Comparison of ENCODE assay signal across 9 mouse cellular contexts in genomic region chr6:136874599-136874998, GRCm38 (mm10). TPM values are rescaled to one million over a fixed set of nuclear protein-coding genes. Genes with fewer than 3 reads are reported as not detected.
DNase-seq lines count a peak whose midpoint lies in the region; ATAC-seq lines count a peak whose summit lies in the region.
"Had no signal": no experiment of that assay in that cellular context is flagged by ENCODE, and none has a peak within 500 bp of the region (broad histone marks: within the 10 kb centered on the region; RNA-seq: fewer than 3 reads in every experiment).

No protein-coding gene starts in this region.

- intact Hi-C loops in heart, postnatal 10 days (cut with DNase I): no loop called here

- H3K4me3 ChIP-seq in kidney, embryonic 14.5 days (ENCODE audit: low read length): peak overlapping the region; percentile 9; the same call in 1 of the 2 replicates
- H3K4me3 ChIP-seq in embryonic facial prominence, embryonic 13.5 days: peak overlapping the region; percentile 32
- no peak overlapping the region for H3K4me3 ChIP-seq in midbrain, embryonic 15.5 days
- H3K4me3 ChIP-seq: megakaryocyte, embryonic 14.5 days had no signal

- WGBS in kidney, embryonic 14.5 days: 57% methylated on average over 8 of the region's 8 CpGs
- WGBS in embryonic facial prominence, embryonic 13.5 days: 18% methylated on average over 8 of the region's 8 CpGs
- 42% methylated on average over 8 of the region's 8 CpGs for WGBS in midbrain, embryonic 15.5 days

- H3K9me3 ChIP-seq in kidney, embryonic 14.5 days (ENCODE audit: control insufficient read depth, low read length): no peaks in the 10 kb centered on the region
- H3K9me3 ChIP-seq in embryonic facial prominence, embryonic 13.5 days: no peaks in the 10 kb centered on the region
- no peaks in the 10 kb centered on the region for H3K9me3 ChIP-seq in midbrain, embryonic 15.5 days
- H3K9me3 ChIP-seq: megakaryocyte, embryonic 14.5 days had no signal

- no peak for ATAC-seq in kidney, embryonic 14.5 days (ENCODE audit: low FRiP score, low TSS enrichment)
- ATAC-seq in embryonic facial prominence, embryonic 13.5 days (ENCODE audit: insufficient number of reproducible peaks, insufficient read depth, low FRiP score, low TSS enrichment, low read depth): no peak
- no peak for ATAC-seq in midbrain, embryonic 15.5 days (replicated peaks)
- ATAC-seq in activated CD4-positive, CD25-positive, alpha-beta regulatory T cell, adult 4 months: no peak

- peak overlapping the region; percentile 35; the same call in 1 of the 2 replicates for H3K9ac ChIP-seq in kidney, embryonic 14.5 days (ENCODE audit: low read depth, low read length)
- H3K9ac ChIP-seq in embryonic facial prominence, embryonic 13.5 days: peak overlapping the region; percentile 41; the same call in 1 of the 2 replicates
- no peak overlapping the region for H3K9ac ChIP-seq in midbrain, embryonic 15.5 days

- no peak for DNase-seq in kidney, adult 11 months
- peak; percentile 50 to 53 for DNase-seq in heart, postnatal 10 days
- peak; percentile 31 for DNase-seq in lung, postnatal 36 days
- no peak for DNase-seq in thymus, postnatal 14 days

- H3K27ac ChIP-seq in kidney, embryonic 14.5 days (ENCODE audit: low read depth, low read length): no peak overlapping the region
- H3K27ac ChIP-seq in embryonic facial prominence, embryonic 13.5 days: peak overlapping the region; percentile 72; the same call in 1 of the 2 replicates
- H3K27ac ChIP-seq in midbrain, embryonic 15.5 days: no peak overlapping the region

- no peaks in the 10 kb centered on the region; the same call in 1 of the 2 replicates for H3K4me1 ChIP-seq in kidney, embryonic 14.5 days (ENCODE audit: control insufficient read depth, insufficient read depth, low read length)
- H3K4me1 ChIP-seq in embryonic facial prominence, embryonic 13.5 days: peaks cover 27% of the 10 kb centered on the region
- H3K4me1 ChIP-seq in midbrain, embryonic 15.5 days: no peaks in the 10 kb centered on the region; the same call in 1 of the 2 replicates

- no peaks in the 10 kb centered on the region for H3K36me3 ChIP-seq in kidney, embryonic 14.5 days (ENCODE audit: control insufficient read depth, insufficient read depth, low read length)
- 0 out of 2 replicates have a peak, but pooled peaks cover 3% of the 10 kb centered on the region for H3K36me3 ChIP-seq in embryonic facial prominence, embryonic 13.5 days
- H3K36me3 ChIP-seq in midbrain, embryonic 15.5 days (replicated peaks): no peaks in the 10 kb centered on the region

- H3K27me3 ChIP-seq in kidney, embryonic 14.5 days (ENCODE audit: control insufficient read depth, insufficient read depth, low read length): no peaks in the 10 kb centered on the region
- H3K27me3 ChIP-seq in embryonic facial prominence, embryonic 13.5 days: no peaks in the 10 kb centered on the region
- no peaks in the 10 kb centered on the region for H3K27me3 ChIP-seq in midbrain, embryonic 15.5 days (replicated peaks)

- H3K4me2 ChIP-seq in kidney, embryonic 14.5 days (replicated peaks; ENCODE audit: low read depth, low read length): no peak overlapping the region; the same call in 1 of the 2 replicates
- H3K4me2 ChIP-seq in embryonic facial prominence, embryonic 13.5 days: peak overlapping the region; percentile 49
- H3K4me2 ChIP-seq in midbrain, embryonic 15.5 days: no peak overlapping the region

RNA-seq across cellular contexts. Expression of gene Mgp, which starts 1.0 kb away (rescaled TPM):
- polyA plus RNA-seq in kidney, embryonic 14.5 days (2014; fragmentation: Nextera tagmentation; extraction: Ambion mirVana): 168 and 215 TPM in 2 replicates
- polyA plus RNA-seq in embryonic facial prominence, embryonic 13.5 days (2015; fragmentation: Nextera tagmentation; extraction: Ambion mirVana): 101 and 192 TPM in 2 replicates
- 100 to 1,000 TPM; 312 to 380 TPM for total RNA-seq in heart, postnatal 10 days (2021)
- 14.8 and 15.4 TPM in 2 replicates for polyA plus RNA-seq in midbrain, embryonic 15.5 days (2015; fragmentation: Nextera tagmentation; extraction: Ambion mirVana)
- not detected for polyA plus RNA-seq in activated CD4-positive, CD25-positive, alpha-beta regulatory T cell, adult 4 months (2017; shearing (Covaris generic))

RNA-seq across cellular contexts. Expression of gene Art4, which starts 17.1 kb away (rescaled TPM):
- polyA plus RNA-seq in kidney, embryonic 14.5 days (2014; fragmentation: Nextera tagmentation; extraction: Ambion mirVana): 1.7 and 2.2 TPM in 2 replicates
- polyA plus RNA-seq in embryonic facial prominence, embryonic 13.5 days (2015; fragmentation: Nextera tagmentation; extraction: Ambion mirVana): 2.8 and 3.1 TPM in 2 replicates
- total RNA-seq in heart, postnatal 10 days (2021): 10 to 100 TPM; 11.9 to 13.2 TPM
- 0.14 and 0.24 TPM in 2 replicates for polyA plus RNA-seq in midbrain, embryonic 15.5 days (2015; fragmentation: Nextera tagmentation; extraction: Ambion mirVana)
- 1 to 10 TPM; 1.5 to 1.6 TPM for polyA plus RNA-seq in activated CD4-positive, CD25-positive, alpha-beta regulatory T cell, adult 4 months (2017; shearing (Covaris generic))

RNA-seq across cellular contexts. Expression of gene Smco3, which starts 39.3 kb away (rescaled TPM):
- 1.1 and 1.4 TPM in 2 replicates for polyA plus RNA-seq in kidney, embryonic 14.5 days (2014; fragmentation: Nextera tagmentation; extraction: Ambion mirVana)
- 0.98 and 2.6 TPM in 2 replicates for polyA plus RNA-seq in embryonic facial prominence, embryonic 13.5 days (2015; fragmentation: Nextera tagmentation; extraction: Ambion mirVana)
- under 1 TPM; 0.17 TPM for total RNA-seq in heart, postnatal 10 days (2021)
- 0.66 and 1.3 TPM in 2 replicates for polyA plus RNA-seq in midbrain, embryonic 15.5 days (2015; fragmentation: Nextera tagmentation; extraction: Ambion mirVana)
- polyA plus RNA-seq in activated CD4-positive, CD25-positive, alpha-beta regulatory T cell, adult 4 months (2017; shearing (Covaris generic)): not detected

RNA-seq across cellular contexts. Expression of gene Wbp11, which starts 46.6 kb away (rescaled TPM):
- polyA plus RNA-seq in kidney, embryonic 14.5 days (2014; fragmentation: Nextera tagmentation; extraction: Ambion mirVana): 91.5 and 136 TPM in 2 replicates
- 110 and 112 TPM in 2 replicates for polyA plus RNA-seq in embryonic facial prominence, embryonic 13.5 days (2015; fragmentation: Nextera tagmentation; extraction: Ambion mirVana)
- 10 to 100 TPM; 79.6 to 85.0 TPM for total RNA-seq in heart, postnatal 10 days (2021)
- polyA plus RNA-seq in midbrain, embryonic 15.5 days (2015; fragmentation: Nextera tagmentation; extraction: Ambion mirVana): 74.2 and 79.3 TPM in 2 replicates
- polyA plus RNA-seq in activated CD4-positive, CD25-positive, alpha-beta regulatory T cell, adult 4 months (2017; shearing (Covaris generic)): 10 to 100 TPM; 57.8 to 58.8 TPM

RNA-seq across cellular contexts. Expression of gene BC049715, which starts 47.2 kb away (rescaled TPM):
- 1.7 and 1.9 TPM in 2 replicates for polyA plus RNA-seq in kidney, embryonic 14.5 days (2014; fragmentation: Nextera tagmentation; extraction: Ambion mirVana)
- polyA plus RNA-seq in embryonic facial prominence, embryonic 13.5 days (2015; fragmentation: Nextera tagmentation; extraction: Ambion mirVana): 2.2 and 4.3 TPM in 2 replicates
- 1 to 10 TPM; 1.0 to 1.8 TPM for total RNA-seq in heart, postnatal 10 days (2021)
- 1.5 and 1.8 TPM in 2 replicates for polyA plus RNA-seq in midbrain, embryonic 15.5 days (2015; fragmentation: Nextera tagmentation; extraction: Ambion mirVana)
- under 1 TPM; 0.48 to 0.60 TPM for polyA plus RNA-seq in activated CD4-positive, CD25-positive, alpha-beta regulatory T cell, adult 4 months (2017; shearing (Covaris generic))

Comparison
In these comparisons a context has a peak if more than half of its experiments do, and no peak if none do; other contexts are left out.
1. DNase-seq: peak in heart, postnatal 10 days (2 of 2) and lung, postnatal 36 days (single experiment); none in kidney, adult 11 months (single experiment) and thymus, postnatal 14 days (single experiment).
2. RNA of gene Mgp, which starts 1.0 kb away (polyA plus RNA-seq): 168 to 215 TPM in kidney, embryonic 14.5 days, 101 to 192 TPM in embryonic facial prominence, embryonic 13.5 days and 14.8 to 15.4 TPM in midbrain, embryonic 15.5 days; not detected in activated CD4-positive, CD25-positive, alpha-beta regulatory T cell, adult 4 months; every median in the first group is over 10 times any median in the second.